Mouse (Mus musculus) C2C12 (cell line): Measurements from ENCODE around the gene Hoxc6. TPM values are rescaled to one million over a fixed set of nuclear protein-coding genes. Genes with fewer than 3 reads are reported as not detected.

Experiments
- H3K27me3 ChIP-seq: one replicate; pipeline ENCODE4 v1.6.1; 2011; ENCODE audit not compliant: control insufficient read depth, insufficient read depth, insufficient read length
- H3K36me3 ChIP-seq: one replicate; pipeline ENCODE4 v1.6.1; 2011; ENCODE audit not compliant: control insufficient read depth, insufficient read depth
- H3K4me3 ChIP-seq: one replicate; pipeline ENCODE4 v1.5.1; 2011; ENCODE audit warnings: mild to moderate bottlenecking, control low read depth; ENCODE audit not compliant: poor library complexity, insufficient read depth, severe bottlenecking
- H3K79me2 ChIP-seq: one replicate; pipeline ENCODE4 v1.6.1; 2011; ENCODE audit not compliant: control insufficient read depth, insufficient read depth
- H3K79me3 ChIP-seq: one replicate; pipeline ENCODE4 v1.6.1; 2011; ENCODE audit warnings: low read depth, control low read depth
- H3ac ChIP-seq: one replicate; pipeline ENCODE3; 2011; ENCODE audit warnings: low read depth; ENCODE audit not compliant: control insufficient read depth, insufficient read length
- CEBPB ChIP-seq: IDR thresholded peaks from one replicate; pipeline ENCODE4 v1.6.1; 2011; ENCODE audit warnings: low read depth, mild to moderate bottlenecking, control low read depth, moderate library complexity
- CTCF ChIP-seq: IDR thresholded peaks from one replicate; pipeline ENCODE4 v1.5.1; 2011; ENCODE audit not compliant: control insufficient read depth, insufficient read depth, insufficient read length
- FOSL1 ChIP-seq: IDR thresholded peaks from one replicate; pipeline ENCODE4 v1.8.0; 2011; ENCODE audit warnings: mild to moderate bottlenecking, low read length; ENCODE audit not compliant: poor library complexity, insufficient read depth, severe bottlenecking
- MAX ChIP-seq: IDR thresholded peaks from one replicate; pipeline ENCODE4 v1.6.1; 2011; ENCODE audit warnings: mild to moderate bottlenecking, control low read depth
- MYOD1 ChIP-seq: IDR thresholded peaks from one replicate; pipeline ENCODE4 v1.6.1; 2011; ENCODE audit warnings: low read depth; ENCODE audit not compliant: control insufficient read depth, insufficient read length
- MYOG ChIP-seq: IDR thresholded peaks from one replicate; pipeline ENCODE4 v1.6.1; 2011; ENCODE audit not compliant: control insufficient read depth, insufficient read length; ENCODE audit errors: extremely low read depth
- USF1 ChIP-seq: IDR thresholded peaks from one replicate; pipeline ENCODE4 v1.6.1; 2011; ENCODE audit warnings: low read depth, mild to moderate bottlenecking, control low read depth, moderate library complexity
- long read RNA-seq, 2 experiments: library from polyadenylated mRNA; unstranded; transcript quantifications; one replicate each; pipeline ENCODE4 v2.0.0; 2019 to 2020
- polyA plus RNA-seq: library from polyadenylated mRNA; unstranded; fragments of >200 nt; fragmentation: generic; extraction: Trizol; gene quantifications from one replicate; pipeline ENCODE4 v1.2.1, GENCODE M21; 2012; ENCODE audit warnings: missing spikeins

Gene Hoxc6
- polyA plus RNA-seq, result 10.6 TPM
- long read RNA-seq, experiment 1, partial matches to known transcripts, result 0 of 1 reads
- long read RNA-seq, experiment 1, other reads (novel, unspliced or antisense), result 1 of 1 reads
- long read RNA-seq, experiment 2, partial matches to known transcripts, result 0 of 2 reads
- long read RNA-seq, experiment 2, other reads (novel, unspliced or antisense), result 2 of 2 reads

- TF ChIP-seq MYOD1, result no peak
- TF ChIP-seq FOSL1, result peak; percentile 19
- TF ChIP-seq USF1, result peak; percentile 85
- TF ChIP-seq MAX, result peak; percentile 54
- Histone ChIP-seq H3ac (peak within 1 kb of the TSS; percentile 53), H3K79me3 (peaks cover 19% of the 10 kb centered on the region), H3K27me3 (no peaks in the 10 kb centered on the region), H3K79me2 (peaks cover 76% of the 10 kb centered on the region), H3K36me3 (no peaks in the 10 kb centered on the region), H3K4me3 (peak within 1 kb of the TSS; percentile 54)
These were observed at the start of gene Hoxc6 for GRCm38 (mm10) chr15:102997939-102998355. Hoxc6 (plus strand) TSS chr15:102998257.

- H3ac ChIP-seq, result peak overlapping the region; percentile 55
- TF ChIP-seq CEBPB (no peak), USF1 (no peak), MYOG (no peak), MYOD1 (no peak), CTCF (no peak), FOSL1 (no peak), MAX (no peak)
- no peaks in the 10 kb centered on the region for H3K36me3 ChIP-seq
- peaks cover 12% of the 10 kb centered on the region for H3K79me3 ChIP-seq
- peaks cover 51% of the 10 kb centered on the region for H3K79me2 ChIP-seq
- peak overlapping the region; percentile 16 for H3K4me3 ChIP-seq
- no peaks in the 10 kb centered on the region for H3K27me3 ChIP-seq
These were observed 49.2 kb upstream of the Hoxc6 start for GRCm38 (mm10) chr15:102948842-102949241.

GRCm38 (mm10) chr15:102949696-102950095 lies 48.4 kb upstream of the Hoxc6 start:
- Histone ChIP-seq H3K79me3 (peaks cover 19% of the 10 kb centered on the region), H3K79me2 (peaks cover 59% of the 10 kb centered on the region), H3ac (peak overlapping the region; percentile 93), H3K4me3 (peak overlapping the region; percentile 18), H3K27me3 (no peaks in the 10 kb centered on the region), H3K36me3 (no peaks in the 10 kb centered on the region)
- TF ChIP-seq MYOG (no peak), USF1 (no peak), CTCF (no peak), MAX (no peak), CEBPB (no peak), MYOD1 (no peak), FOSL1 (no peak)

- peaks cover 71% of the 10 kb centered on the region for H3K79me2 ChIP-seq
- H3K36me3 ChIP-seq, result no peaks in the 10 kb centered on the region
- peak overlapping the region; percentile 19 for H3ac ChIP-seq
- no peaks in the 10 kb centered on the region for H3K27me3 ChIP-seq
- TF ChIP-seq MAX, result no peak
- TF ChIP-seq MYOD1, result no peak
- no peak for TF ChIP-seq FOSL1
- TF ChIP-seq MYOG, result no peak
- no peak for TF ChIP-seq CEBPB
- TF ChIP-seq USF1, result no peak
- no peak for TF ChIP-seq CTCF
- H3K4me3 ChIP-seq, result peak overlapping the region; percentile 18
- peaks cover 30% of the 10 kb centered on the region for H3K79me3 ChIP-seq
These were observed 47.2 kb upstream of the Hoxc6 start for GRCm38 (mm10) chr15:102950877-102951276.

GRCm38 (mm10) chr15:102953561-102953960 lies 44.5 kb upstream of the Hoxc6 start:
- H3ac ChIP-seq, result peak overlapping the region; percentile 18
- TF ChIP-seq MYOG, result no peak
- no peak for TF ChIP-seq FOSL1
- no peak for TF ChIP-seq CTCF
- no peak for TF ChIP-seq MAX
- no peak for TF ChIP-seq USF1
- H3K27me3 ChIP-seq, result no peaks in the 10 kb centered on the region
- peaks cover 7% of the 10 kb centered on the region for H3K36me3 ChIP-seq
- peaks cover 89% of the 10 kb centered on the region for H3K79me2 ChIP-seq
- H3K79me3 ChIP-seq, result peaks cover 46% of the 10 kb centered on the region
- peak overlapping the region; percentile 88 for H3K4me3 ChIP-seq
